Mouse (Mus musculus) forebrain, embryonic 11.5 days (tissue): Measurements from ENCODE around the gene D5Ertd577e. TPM values are rescaled to one million over a fixed set of nuclear protein-coding genes. Genes with fewer than 3 reads are reported as not detected.
"Not testable (repeated sequence)": the region's sequence is repeated elsewhere in the genome, so short reads cannot be mapped to it uniquely, and the experiment has no call there.

Experiments
- ATAC-seq: fragments of 200-750 bp; cut with Nextera tagmentation; replicated peaks from 2 replicates; pipeline ENCODE4 v1.8.0; 2017; ENCODE audit warnings: moderate TSS enrichment; ENCODE audit not compliant: low FRiP score
- DNase-seq: peaks from one replicate; pipeline ENCODE4 v3.0.0-alpha.2; 2017; ENCODE audit warnings: low spot score
- H3K27ac ChIP-seq: fragments of 300-500 bp; sonication (generic); 2 replicates; pipeline ENCODE4 v1.5.1; 2014; ENCODE audit warnings: low read depth, low read length
- H3K27me3 ChIP-seq: fragments of 300-500 bp; sonication (generic); 2 replicates; pipeline ENCODE4 v1.6.1; 2014; ENCODE audit warnings: mild to moderate bottlenecking, low read length, mixed read lengths; ENCODE audit not compliant: control insufficient read depth, insufficient read depth
- H3K36me3 ChIP-seq: fragments of 300-500 bp; sonication (generic); 2 replicates; pipeline ENCODE4 v1.6.1; 2014; ENCODE audit warnings: mild to moderate bottlenecking, low read length, moderate library complexity, mixed read lengths; ENCODE audit not compliant: control insufficient read depth, insufficient read depth
- H3K4me1 ChIP-seq: fragments of 300-500 bp; sonication (generic); replicated peaks from 2 replicates; pipeline ENCODE4 v1.6.1; 2014; ENCODE audit warnings: low read length, mixed read lengths; ENCODE audit not compliant: control insufficient read depth, insufficient read depth
- H3K4me2 ChIP-seq: fragments of 300-500 bp; sonication (generic); 2 replicates; pipeline ENCODE4 v1.6.1; 2014; ENCODE audit warnings: low read depth, mild to moderate bottlenecking, low read length, moderate library complexity, mixed read lengths; ENCODE audit not compliant: severe bottlenecking
- H3K4me3 ChIP-seq: fragments of 300-500 bp; sonication (generic); 2 replicates; pipeline ENCODE4 v1.5.1; 2014; ENCODE audit warnings: low read depth, low read length
- H3K9ac ChIP-seq: fragments of 300-500 bp; sonication (generic); 2 replicates; pipeline ENCODE4 v1.6.1; 2014; ENCODE audit warnings: low read length
- H3K9me3 ChIP-seq: fragments of 300-500 bp; sonication (generic); 2 replicates; pipeline ENCODE4 v1.6.1; 2016; ENCODE audit warnings: low read length, mixed read lengths; ENCODE audit not compliant: control insufficient read depth
- WGBS: fragments of 180-500 bp; shearing (Covaris S2); extraction: QIAGEN DNeasy Blood & Tissue Kit; methylation state at CpG from one replicate; pipeline ENCODE4 v1.1.7; 2014; 5-methylcytosine and 5-hydroxymethylcytosine counted together
- polyA plus RNA-seq: library from polyadenylated mRNA; unstranded; fragments of >200 nt; fragmentation: Nextera tagmentation; extraction: Ambion mirVana; gene quantifications from 2 replicates; pipeline ENCODE4 v1.2.1, GENCODE M21; 2014

D5Ertd577e gene
- not detected in 2 replicates for polyA plus RNA-seq

DNA sequence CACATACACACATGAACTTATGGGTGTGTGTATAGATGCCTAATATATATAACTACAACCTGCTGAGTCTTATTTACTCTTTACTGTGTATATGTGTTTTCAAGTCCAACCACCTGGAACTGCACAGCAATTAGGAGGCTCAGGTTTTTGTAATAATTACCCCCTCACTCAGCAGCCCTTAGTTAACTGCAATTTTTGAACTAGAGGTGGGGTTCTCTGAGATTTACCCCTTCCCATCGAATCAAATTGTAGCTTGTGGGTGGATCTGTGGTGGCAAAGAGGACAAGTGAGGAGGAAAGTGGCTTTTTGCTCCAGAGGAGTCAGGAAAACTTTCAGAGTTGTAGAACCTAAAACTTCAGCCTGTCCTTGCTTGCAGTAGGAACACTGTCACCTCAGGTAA, at the start of gene D5Ertd577e:
D5Ertd577e (plus strand) TSS at position 301 of the 400 bp plus-strand sequence.
- H3K27ac ChIP-seq, H3K4me2 ChIP-seq, H3K9me3 ChIP-seq, H3K4me3 ChIP-seq, H3K27me3 ChIP-seq, H3K4me1 ChIP-seq, ATAC-seq, H3K9ac ChIP-seq, DNase-seq, H3K36me3 ChIP-seq: not testable (repeated sequence)
- WGBS, result 45% methylated on average over 1 of the region's 1 CpGs

DNA sequence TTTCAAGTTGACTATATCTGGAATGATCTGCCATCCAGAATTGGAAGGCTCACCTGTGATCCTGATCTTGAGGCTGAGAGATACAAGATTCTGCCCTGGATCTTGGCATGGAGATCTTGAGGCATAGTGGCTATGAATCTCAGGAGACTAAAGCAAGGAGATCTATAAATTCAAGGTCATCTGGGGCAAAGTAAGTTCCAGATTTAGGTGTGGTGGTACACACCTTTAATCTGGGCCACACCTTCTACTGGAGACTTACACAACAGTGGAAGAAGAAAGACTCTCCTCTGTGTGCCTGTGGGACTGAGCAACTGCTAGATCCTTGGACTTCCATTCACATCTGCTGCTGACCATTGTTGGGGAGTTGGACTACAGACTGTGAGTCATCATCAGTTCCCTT, 53.9 kb downstream of the D5Ertd577e start, which contains the start of gene Gm3286:
Gm3286 (plus strand) TSS at position 301 of the 400 bp plus-strand sequence.
- not testable (repeated sequence) for ATAC-seq, H3K4me1 ChIP-seq

More for the DNA sequence above, 53.9 kb downstream of the D5Ertd577e start, which contains the start of gene Gm3286:
- not testable (repeated sequence) for H3K4me2 ChIP-seq, H3K9me3 ChIP-seq, H3K9ac ChIP-seq, H3K4me3 ChIP-seq, DNase-seq, H3K27me3 ChIP-seq, H3K36me3 ChIP-seq, H3K27ac ChIP-seq

Other genes with a start within 250 kb of the D5Ertd577e start
- gene Gm10424, start 184.0 kb upstream of the D5Ertd577e start, polyA plus RNA-seq, result not detected in 2 replicates
- not detected in 2 replicates for gene Gm3259, start 150.9 kb upstream of the D5Ertd577e start, polyA plus RNA-seq
- not detected in 2 replicates for gene Gm3286, start 54.0 kb downstream of the D5Ertd577e start, polyA plus RNA-seq
- gene Gm7971, start 138.1 kb downstream of the D5Ertd577e start, polyA plus RNA-seq, result not detected in 2 replicates